Mouse (Mus musculus) testis, adult 2 months (tissue): ENCODE results near the gene Dhrs3. TPM values are rescaled to one million over a fixed set of nuclear protein-coding genes. Genes with fewer than 3 reads are reported as not detected.

Experiments
- H3K27ac ChIP-seq: fragments of 200-500 bp; 2 replicates; pipeline ENCODE4 v1.5.1; 2012; ENCODE audit warnings: low read depth, low read length; ENCODE audit not compliant: control insufficient read depth, insufficient read depth
- H3K27me3 ChIP-seq: fragments of 200-500 bp; 2 replicates; pipeline ENCODE4 v1.6.1; 2012; ENCODE audit warnings: mild to moderate bottlenecking, low read length, moderate library complexity; ENCODE audit not compliant: control insufficient read depth, insufficient read depth
- H3K36me3 ChIP-seq: fragments of 200-500 bp; 2 replicates; pipeline ENCODE4 v1.6.1; 2012; ENCODE audit warnings: mild to moderate bottlenecking, low read length; ENCODE audit not compliant: control insufficient read depth, insufficient read depth
- H3K4me1 ChIP-seq: fragments of 200-500 bp; 2 replicates; pipeline ENCODE4 v1.6.1; 2012; ENCODE audit warnings: low read length; ENCODE audit not compliant: control insufficient read depth, insufficient read depth
- H3K4me3 ChIP-seq: fragments of 200-500 bp; 2 replicates; pipeline ENCODE4 v1.5.1; 2012; ENCODE audit warnings: low read depth, mild to moderate bottlenecking, low read length, moderate library complexity, mixed read lengths; ENCODE audit not compliant: control insufficient read depth
- CTCF ChIP-seq: fragments of 200-500 bp; IDR thresholded peaks from 2 replicates; pipeline ENCODE4 v1.5.1; 2012; ENCODE audit warnings: low read depth, mild to moderate bottlenecking, inconsistent platforms, low read length, moderate library complexity; ENCODE audit not compliant: control insufficient read depth, insufficient read depth, insufficient replicate concordance
- POLR2A ChIP-seq: fragments of 200-500 bp; IDR thresholded peaks from 2 replicates; pipeline ENCODE4 v1.6.1; 2012; ENCODE audit warnings: low read depth, mild to moderate bottlenecking, inconsistent platforms, low read length, moderate library complexity; ENCODE audit not compliant: control insufficient read depth
- polyA plus RNA-seq: library from polyadenylated mRNA; depleted of rRNA; stranded (reverse); fragments of >200 nt; gene quantifications from 2 replicates; pipeline ENCODE4 v1.2.3, GENCODE M21; 2012

Gene Dhrs3
- polyA plus RNA-seq, 1 experiment: 8.9 TPM

DNA sequence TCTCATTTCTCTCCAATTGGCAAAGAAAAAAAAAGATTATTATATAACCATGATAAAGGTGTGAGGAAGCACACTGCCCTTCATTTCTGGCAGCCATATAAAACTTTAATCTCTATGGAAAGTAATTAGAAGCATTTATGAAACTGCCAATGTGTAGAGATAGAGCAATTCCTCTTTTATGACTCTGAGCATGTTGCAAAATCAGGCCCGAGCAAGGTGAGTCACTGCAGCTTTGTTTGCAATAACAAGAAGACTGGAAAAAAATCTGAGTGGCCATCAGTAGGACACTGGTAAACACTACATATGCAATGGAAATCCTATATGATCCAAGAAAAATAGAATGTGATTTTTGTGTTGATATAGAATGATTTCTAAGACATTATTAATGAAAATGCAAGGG is 63.2 kb downstream of the Dhrs3 start:
- Histone ChIP-seq H3K4me1 (no peaks in the 10 kb centered on the region), H3K27me3 (no peaks in the 10 kb centered on the region), H3K27ac (no peak overlapping the region), H3K36me3 (no peaks in the 10 kb centered on the region), H3K4me3 (no peak overlapping the region)
- no peak for TF ChIP-seq POLR2A
- no peak for TF ChIP-seq CTCF

DNA sequence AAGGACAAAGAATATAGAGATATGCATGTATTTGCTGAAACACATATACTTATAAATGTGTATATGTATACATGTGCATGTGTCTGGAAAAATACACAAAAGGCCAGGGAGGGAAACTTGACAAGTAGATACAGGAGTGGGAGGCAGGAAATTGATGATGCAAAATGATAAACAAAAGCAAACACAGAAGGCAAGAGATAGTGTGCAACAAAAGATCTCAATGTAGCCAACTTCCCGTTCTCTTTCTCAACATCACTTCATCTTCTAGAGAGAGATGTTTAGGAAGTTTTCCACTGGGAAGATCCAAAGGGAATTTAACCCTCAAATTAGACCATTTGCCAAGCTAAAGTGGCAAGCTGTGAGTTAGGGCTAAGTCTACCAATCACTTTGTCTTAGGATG is 63.7 kb downstream of the Dhrs3 start:
- H3K27me3 ChIP-seq: no peaks in the 10 kb centered on the region
- H3K4me1 ChIP-seq: no peaks in the 10 kb centered on the region
- H3K36me3 ChIP-seq: no peaks in the 10 kb centered on the region
- no peak overlapping the region for H3K27ac ChIP-seq
- no peak overlapping the region for H3K4me3 ChIP-seq
- TF ChIP-seq CTCF (no peak), POLR2A (no peak)

DNA sequence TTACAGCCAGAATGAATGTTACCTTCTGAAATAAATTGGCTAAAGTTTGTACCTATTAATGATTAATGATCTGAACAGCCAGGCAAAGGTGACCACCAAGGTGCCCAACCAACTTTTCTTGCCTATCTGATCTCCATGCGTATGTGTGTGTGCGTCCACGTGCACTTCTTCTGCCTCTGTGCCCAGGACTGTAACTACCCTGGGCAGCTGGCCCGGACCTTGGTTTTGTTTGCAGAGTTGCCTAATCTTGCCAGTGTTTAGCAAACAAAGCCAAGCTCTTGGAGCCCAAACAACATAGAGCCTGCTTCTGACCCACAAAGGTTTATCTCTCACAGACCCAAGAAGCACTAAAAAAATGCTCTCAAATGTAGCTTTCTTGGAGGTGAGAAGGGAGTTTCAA is 64.6 kb downstream of the Dhrs3 start:
- no peak for TF ChIP-seq CTCF
- H3K27me3 ChIP-seq: no peaks in the 10 kb centered on the region
- H3K36me3 ChIP-seq: no peaks in the 10 kb centered on the region
- H3K4me1 ChIP-seq: no peaks in the 10 kb centered on the region
- peak overlapping the region; percentile 51 for H3K27ac ChIP-seq
- H3K4me3 ChIP-seq: no peak overlapping the region

DNA sequence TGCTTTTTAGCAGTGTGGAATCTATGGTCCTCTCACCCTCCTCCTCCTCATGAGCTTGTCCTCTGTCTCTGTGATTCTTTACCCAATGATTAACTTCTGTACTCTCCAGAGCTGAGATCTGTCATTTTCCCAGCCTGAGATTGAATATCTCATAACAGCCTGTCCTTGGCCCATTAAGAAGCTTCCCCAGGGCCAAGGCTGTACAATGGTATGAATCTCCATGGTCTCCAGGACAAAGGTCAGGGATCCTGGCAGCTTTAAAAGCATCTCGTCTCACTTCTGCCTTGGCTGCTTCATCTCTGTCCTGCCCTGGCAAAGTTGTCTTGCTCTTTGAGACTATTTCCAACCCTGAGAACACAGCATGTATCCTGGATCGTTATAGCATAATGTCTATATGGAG is 65.1 kb downstream of the Dhrs3 start:
- Histone ChIP-seq H3K27ac (peak overlapping the region; percentile 51), H3K4me1 (no peaks in the 10 kb centered on the region), H3K27me3 (no peaks in the 10 kb centered on the region), H3K4me3 (no peak overlapping the region), H3K36me3 (no peaks in the 10 kb centered on the region)
- no peak for TF ChIP-seq POLR2A
- TF ChIP-seq CTCF: no peak

DNA sequence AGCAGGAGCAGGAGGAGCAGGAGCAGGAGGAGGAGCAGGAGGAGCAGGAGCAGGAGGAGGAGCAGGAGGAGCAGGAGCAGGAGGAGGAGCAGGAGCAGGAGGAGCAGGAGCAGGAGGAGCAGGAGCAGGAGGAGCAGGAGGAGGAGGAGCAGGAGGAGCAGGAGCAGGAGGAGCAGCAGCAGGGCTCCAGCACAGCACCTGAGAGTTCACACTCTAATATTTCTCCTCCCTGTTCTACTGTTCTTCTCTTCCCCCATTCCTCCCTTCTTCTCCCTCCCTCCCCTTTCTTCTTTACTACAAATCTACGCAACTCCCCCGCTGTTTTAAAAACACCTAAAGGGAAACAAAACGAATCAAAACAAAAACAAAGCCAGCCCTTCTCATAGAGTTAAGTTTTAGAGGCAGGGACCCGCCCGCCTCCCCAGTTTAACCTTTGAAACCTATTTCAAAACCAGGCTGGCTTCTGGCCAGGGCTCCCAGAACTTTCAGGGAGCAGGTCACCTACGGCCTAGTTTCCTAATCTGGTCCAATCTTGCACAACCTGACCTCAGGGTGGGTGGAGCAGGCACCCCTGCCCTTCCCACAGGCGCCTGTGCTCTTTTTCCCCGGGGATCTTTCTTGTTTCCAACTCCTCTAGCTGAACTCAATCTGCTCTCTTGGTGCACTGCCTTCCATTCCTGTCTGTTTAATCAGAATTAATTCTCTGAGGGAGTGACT is 67.7 kb downstream of the Dhrs3 start:
- H3K27ac ChIP-seq: peak overlapping the region; percentile 65
- no peak overlapping the region for H3K4me3 ChIP-seq
- H3K27me3 ChIP-seq: no peaks in the 10 kb centered on the region
- TF ChIP-seq CTCF (no peak), POLR2A (no peak)
- H3K36me3 ChIP-seq: no peaks in the 10 kb centered on the region
- no peaks in the 10 kb centered on the region for H3K4me1 ChIP-seq

DNA sequence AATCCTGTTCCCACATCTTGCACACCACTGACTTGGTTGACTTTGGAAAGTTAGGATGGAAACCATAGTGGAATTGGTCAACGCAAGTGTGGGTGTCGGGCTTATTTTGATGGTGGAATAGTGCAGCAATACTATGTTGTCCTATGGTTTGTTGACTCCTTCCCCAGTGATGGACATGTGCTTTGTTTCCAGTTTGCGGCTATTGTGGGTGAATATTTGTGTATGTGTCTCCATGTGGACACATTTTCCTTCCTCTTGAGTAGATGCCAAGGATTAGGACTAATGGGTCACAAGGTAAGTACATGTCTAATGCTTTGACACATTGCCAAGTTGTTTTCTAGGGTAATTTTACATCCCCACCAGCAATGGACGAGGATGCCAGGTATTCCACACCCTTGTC is 68.6 kb downstream of the Dhrs3 start:
- TF ChIP-seq CTCF (no peak), POLR2A (no peak)
- peak overlapping the region; percentile 65 for H3K27ac ChIP-seq
- no peak overlapping the region for H3K4me3 ChIP-seq
- H3K27me3 ChIP-seq: no peaks in the 10 kb centered on the region
- no peaks in the 10 kb centered on the region for H3K36me3 ChIP-seq
- no peaks in the 10 kb centered on the region for H3K4me1 ChIP-seq

DNA sequence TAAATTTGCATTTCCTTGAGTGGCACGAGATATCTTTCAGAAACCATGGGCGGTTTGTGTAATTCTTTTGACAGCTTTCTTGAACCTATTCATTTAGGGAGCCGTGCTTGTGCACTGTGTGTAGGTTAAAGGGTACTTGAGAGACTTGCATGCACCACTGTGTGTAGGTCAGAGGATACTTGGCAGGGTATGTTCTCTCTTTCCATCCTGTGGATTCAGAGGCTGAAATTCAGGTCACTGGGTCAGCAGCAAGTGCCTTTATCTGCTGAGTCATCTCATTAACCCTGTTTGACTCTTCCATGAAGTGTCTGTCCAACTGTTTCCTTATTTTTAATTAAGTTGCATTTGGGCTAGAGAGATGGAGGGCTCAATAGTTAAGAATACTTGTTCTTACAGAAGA is 69.1 kb downstream of the Dhrs3 start:
- H3K27ac ChIP-seq: no peak overlapping the region
- H3K36me3 ChIP-seq: no peaks in the 10 kb centered on the region
- no peak overlapping the region for H3K4me3 ChIP-seq
- H3K4me1 ChIP-seq: no peaks in the 10 kb centered on the region
- TF ChIP-seq CTCF: no peak
- TF ChIP-seq POLR2A: no peak
- no peaks in the 10 kb centered on the region for H3K27me3 ChIP-seq

DNA sequence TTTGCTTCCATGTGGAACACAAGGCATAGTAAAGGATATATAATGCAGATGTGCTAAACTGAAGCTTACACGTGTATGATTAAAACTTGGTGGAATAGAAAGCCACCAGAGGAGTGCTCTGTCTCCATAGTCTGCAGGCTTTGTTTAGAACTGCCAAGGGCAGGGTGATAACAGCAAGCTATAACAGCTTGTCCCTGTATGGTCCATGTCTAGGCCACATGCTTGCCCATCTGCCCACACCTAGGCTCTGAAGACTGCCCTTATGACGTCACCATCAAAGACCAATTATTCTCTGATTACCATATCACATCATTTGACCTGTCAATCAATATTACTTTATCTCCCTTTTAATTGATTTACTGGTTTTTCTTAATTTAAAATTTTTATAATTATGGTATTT is 72.6 kb downstream of the Dhrs3 start:
- Histone ChIP-seq H3K27me3 (no peaks in the 10 kb centered on the region), H3K4me1 (no peaks in the 10 kb centered on the region), H3K27ac (no peak overlapping the region), H3K36me3 (no peaks in the 10 kb centered on the region), H3K4me3 (no peak overlapping the region)
- TF ChIP-seq CTCF: no peak
- no peak for TF ChIP-seq POLR2A
